Mouse (Mus musculus) MEL (cell line): ENCODE data around the gene Yeats2.

Source experiments
- CHD2 ChIP-seq: IDR thresholded peaks from 2 replicates; pipeline ENCODE4 v1.6.1; 2011; ENCODE audit warnings: low read length, improper control_type of control experiment
- CTCF ChIP-seq, 3 experiments: IDR thresholded peaks in 2 of 3; conservative IDR thresholded peaks in 1 of 3; 2 replicates each; pipeline ENCODE4 v1.5.1; 2011 to 2012; ENCODE audit warnings: low read length in 3 of 3, low read depth in 2 of 3, mild to moderate bottlenecking in 2 of 3, improper control_type of control experiment in 1 of 3, inconsistent platforms in 1 of 3, mixed read lengths in 1 of 3, moderate library complexity in 1 of 3; ENCODE audit not compliant: control insufficient read depth in 1 of 3, insufficient read depth in 1 of 3, poor library complexity in 1 of 3, severe bottlenecking in 1 of 3
- RAD21 ChIP-seq: IDR thresholded peaks from 2 replicates; pipeline ENCODE4 v1.6.1; 2011; ENCODE audit warnings: mild to moderate bottlenecking, low read depth, low read length, improper control_type of control experiment
- RCOR1 ChIP-seq: IDR thresholded peaks from 2 replicates; pipeline ENCODE4 v1.6.1; 2012; ENCODE audit warnings: low read depth, mild to moderate bottlenecking, inconsistent platforms, low read length, improper control_type of control experiment

DNA sequence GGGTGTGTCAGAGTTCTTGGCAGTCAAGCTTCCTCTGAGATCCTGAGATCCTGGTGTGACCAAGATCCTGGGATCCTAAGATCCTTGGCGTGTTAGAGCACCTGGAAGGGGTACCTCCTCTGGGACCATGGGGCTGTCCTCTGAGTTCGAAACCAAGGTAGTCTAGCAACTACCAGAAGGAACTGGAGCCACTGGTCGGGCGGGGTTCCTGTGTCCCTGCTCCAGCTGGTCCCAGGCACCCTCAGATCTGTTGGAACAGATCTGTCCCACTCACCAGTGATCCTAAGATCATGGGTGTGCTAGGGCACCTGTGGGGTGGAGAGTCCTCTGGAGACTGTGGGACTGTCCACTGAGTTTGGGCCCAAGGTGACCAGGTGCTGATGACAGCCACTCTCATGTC is 85.8 kb downstream of the Yeats2 start:
- TF ChIP-seq CHD2 (no peak), RCOR1 (no peak), CTCF (IDR thresholded peaks at IDR 0.05 in 2 of 3, conservative IDR thresholded peaks at IDR 0.05 in 1 of 3; ENCODE audit: control insufficient read depth in 1 of 3, insufficient read depth in 1 of 3, low read depth in 2 of 3, low read length in 3 of 3, poor library complexity in 1 of 3, severe bottlenecking in 1 of 3) (no peak), RAD21 (no peak)
